Mouse (Mus musculus) frontal cortex, postnatal 10 days (tissue): ENCODE measurements at regions not wholly inside any gene's neighbourhood (a gene's known extent, or its start where the extent isn't known, plus 50 kb on each side); places are given as distances from the start of the nearest gene placed in this dataset.

Experiments
- DNase-seq, 2 experiments: peaks; one replicate each; pipeline ENCODE4 v3.0.0; 2022; ENCODE audit warnings: low spot score in 2 of 2, mixed read lengths in 1 of 2

DNA sequence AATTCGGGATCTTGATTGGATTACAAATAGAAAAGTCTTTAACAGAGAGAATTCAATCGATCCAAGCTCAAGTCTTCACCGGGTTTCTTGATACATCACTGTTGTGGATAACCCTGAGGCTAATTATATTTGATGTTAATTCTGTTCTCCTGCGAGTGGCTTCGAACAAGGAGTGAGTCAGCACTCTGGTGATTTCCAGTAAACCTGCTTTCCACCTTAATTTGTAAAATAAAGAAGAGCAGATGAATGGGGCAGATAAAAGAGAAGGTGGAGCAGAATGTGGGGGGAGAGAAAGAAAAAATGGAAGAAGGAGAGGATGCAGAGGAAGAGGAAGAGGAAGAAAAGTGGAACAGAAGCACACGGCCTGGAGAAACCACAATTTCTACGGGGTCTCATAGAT lies 137.5 kb upstream of the Tll1 start:
- DNase-seq, result no peak

DNA sequence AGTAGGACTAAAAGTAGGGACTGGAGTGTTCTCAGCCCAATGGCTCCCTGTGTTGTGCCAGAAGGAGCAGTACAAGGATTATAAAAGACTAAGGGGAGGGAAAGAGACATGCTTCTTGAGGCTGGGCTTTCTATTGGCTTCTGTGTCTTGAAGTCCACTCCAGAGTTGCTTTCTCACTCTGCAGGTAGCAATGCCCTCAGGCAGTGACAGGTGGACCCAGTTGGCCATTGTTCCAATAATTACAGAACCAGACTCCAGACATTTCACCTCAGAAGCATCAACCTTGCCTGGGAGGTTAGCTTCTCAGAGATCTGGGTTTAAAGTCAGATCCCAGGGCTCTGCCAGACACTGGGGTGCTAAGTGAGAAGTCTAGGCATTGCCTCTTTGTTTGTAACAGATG lies 136.3 kb upstream of the Tll1 start:
- DNase-seq, result no peak

DNA sequence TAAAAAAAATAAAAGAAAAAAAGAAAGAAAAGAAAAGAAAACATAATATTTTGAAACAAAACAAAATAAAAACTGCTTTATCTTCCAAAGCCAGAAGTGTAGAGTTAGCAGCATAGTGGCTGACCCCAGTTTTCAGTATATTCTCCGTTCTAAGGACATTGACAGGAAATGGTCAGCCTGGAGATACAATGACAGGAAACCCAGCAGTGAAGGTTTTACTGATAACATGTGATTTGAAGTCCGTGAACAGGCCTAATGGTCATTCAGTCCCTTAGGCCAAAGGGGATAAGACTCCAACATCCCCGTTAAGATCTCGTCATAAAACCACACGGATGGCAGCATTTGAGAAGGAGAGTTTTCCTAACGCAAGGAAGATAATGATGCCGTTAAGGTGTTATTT lies 131.3 kb upstream of the Tll1 start:
- DNase-seq, result no peak

DNA sequence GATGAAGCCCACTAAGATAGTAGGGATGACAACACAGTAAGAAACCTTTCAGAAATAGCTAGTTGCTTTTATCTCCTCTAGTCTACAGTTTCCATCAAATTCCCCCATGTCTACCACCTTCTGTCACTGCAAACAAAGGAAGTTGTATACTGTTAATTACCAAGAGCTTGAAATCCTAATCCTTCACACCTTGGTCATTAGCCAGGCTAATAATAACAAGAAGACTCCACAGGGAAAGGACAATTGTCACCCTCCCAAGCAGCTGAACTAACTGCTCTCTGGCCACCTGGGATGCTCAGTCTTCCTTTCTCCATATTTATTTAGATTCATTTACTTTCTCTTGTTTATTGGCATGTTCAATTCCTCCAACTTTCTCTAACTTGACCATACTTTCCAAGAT lies 130.5 kb upstream of the Tll1 start:
- DNase-seq, result no peak

DNA sequence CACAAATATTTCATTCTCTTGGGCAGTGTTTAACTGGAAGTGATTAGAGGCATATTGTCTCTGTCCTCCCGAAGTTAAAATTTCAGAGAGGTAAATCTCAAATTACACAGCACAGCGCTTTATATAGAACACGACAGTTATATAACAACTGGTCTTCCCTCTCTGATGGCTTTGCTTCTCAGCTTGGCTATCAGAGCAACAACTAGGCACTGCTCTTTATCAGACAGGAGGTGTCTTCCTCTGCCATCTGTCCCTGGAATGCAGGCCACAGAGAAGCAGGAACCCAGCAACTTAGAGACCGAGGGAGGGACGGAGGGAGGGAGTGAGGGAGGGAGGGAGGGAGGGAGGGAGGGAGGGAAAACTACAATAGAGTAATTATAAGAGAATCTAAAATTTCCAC lies 129.4 kb upstream of the Tll1 start:
- no peak for DNase-seq

DNA sequence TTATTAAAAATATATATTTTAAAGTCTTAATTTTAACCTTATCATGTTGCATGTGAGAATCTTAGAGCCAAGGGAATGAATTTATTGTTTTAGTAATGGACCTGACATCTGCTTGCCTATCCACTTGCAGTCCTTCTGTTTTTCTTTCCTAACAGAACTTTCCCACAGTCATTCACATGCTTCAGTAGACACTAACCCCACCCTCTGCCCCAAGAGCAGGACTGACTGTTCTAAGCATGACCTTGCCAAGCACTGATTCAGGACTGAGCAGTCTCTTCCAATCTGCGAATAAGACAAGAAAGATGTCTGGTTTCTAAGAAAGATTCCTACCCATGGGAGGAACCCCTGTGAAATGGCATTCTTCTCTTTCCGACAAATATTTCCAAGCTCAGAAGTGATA lies 117.9 kb upstream of the Tll1 start:
- no peak for DNase-seq

DNA sequence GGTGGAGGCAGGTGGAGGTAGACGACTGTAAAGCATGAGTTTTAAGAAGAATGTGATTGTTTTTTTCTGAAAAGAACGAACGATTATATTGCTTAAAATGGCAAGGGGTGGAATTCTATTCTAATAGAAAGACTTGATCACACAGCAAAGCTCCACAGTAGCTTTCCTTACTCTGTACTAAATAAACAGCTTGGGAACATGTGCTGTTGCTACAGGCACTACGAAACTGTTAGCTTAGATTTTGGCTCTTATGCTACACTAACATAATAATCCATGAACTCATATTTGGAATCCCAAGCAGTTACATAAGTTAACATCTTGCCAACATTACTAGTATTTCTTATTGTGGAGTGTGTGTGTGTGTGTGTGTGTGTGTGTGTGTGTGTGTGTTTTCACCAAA lies 114.3 kb upstream of the Tll1 start:
- DNase-seq, result no peak

DNA sequence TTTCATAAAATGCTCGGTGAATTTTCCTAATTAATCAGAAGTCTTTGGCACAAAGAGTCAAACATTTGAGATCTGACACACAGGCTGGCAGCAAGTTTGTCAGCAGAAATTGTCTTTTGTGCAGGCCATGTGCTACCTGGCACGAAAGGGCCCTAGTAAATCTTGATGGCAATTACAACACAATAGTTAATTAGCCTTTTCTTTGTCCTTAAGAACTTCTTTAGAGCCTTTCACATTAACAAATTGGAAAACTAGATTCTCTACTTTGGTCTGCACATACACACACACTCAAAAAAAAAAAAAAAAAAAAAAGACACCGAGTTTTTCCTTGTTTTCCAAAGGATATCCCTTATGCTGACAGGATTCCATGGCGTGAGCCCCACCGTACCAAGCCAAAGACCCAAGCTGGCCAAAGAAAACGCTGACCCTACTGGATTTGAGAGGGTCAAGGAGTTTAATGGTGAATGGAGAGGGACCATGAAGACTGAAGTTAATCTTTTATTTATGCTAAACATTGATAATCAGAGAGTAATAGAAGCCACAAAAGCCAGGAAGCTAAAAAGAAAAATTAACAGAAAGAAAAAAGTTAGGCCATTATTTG lies 113.2 kb upstream of the Tll1 start:
- DNase-seq, result no peak

DNA sequence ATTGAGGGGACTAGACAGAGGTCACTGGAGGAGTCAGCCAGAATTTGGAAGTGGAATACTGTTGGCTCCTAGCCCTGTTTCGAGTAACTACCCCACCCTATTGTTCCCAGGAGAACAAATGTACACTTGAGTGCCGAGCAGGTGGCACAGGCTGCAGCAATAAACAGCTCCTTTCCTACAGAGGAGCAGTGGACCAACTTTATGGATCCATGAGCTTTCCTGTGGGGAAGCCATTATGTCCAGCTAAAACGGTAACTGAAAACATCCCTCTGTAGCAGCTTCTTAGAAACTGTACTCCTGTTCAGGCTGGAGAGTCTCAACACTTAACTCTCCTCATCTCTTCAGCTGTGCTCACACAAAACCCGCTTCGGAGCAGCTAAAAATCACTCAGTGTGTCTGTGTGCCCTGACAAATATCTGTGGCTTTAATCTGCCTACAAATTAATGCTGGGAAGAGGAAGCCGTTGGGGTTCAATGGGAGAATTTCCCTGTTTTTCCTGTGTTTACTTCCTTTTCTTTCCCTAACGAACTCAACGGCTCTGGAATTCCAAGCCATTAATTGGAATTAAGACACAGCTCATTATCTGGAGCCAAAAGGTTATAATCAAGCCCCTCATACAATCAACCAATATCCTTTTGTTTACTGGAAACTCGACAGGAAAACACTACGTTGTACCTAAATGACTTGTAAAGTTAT lies 112.6 kb upstream of the Tll1 start:
- DNase-seq, result no peak

DNA sequence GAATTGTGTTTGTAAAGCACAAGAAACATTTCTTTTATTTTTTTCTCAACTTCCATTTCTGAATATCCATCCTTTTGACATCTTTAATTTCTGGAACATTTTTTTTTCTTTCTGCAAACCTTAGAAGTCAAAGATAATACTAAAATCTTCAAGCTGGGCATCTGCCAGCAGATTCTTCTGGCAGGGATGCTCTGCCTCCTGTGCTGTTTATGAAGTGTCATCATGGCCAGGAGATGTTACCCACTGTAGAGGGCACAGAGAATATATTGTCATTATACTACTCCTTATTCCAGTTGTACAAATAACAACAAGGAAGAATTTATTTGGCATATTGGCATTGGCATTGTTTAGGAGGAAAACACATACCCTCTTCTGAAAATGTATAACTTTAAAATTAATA lies 111.7 kb upstream of the Tll1 start:
- no peak for DNase-seq

DNA sequence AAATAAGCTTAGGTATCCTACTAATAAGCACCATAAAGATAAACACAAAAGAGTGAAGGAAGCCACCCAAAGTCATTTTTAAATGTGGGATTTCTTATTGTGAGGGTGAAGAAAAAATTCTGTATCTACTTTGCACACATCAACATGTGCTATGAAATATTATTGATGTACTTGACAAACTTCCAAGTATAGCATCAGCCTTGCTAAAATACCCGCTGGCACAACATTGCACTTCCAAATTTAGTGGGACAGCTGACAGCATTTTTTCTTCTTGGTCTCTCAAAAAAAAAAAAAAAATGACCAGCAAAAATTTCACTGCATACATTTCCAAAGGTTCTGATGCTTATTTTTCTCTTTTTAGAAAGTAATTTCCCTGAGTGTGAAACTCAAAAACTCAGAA lies 101.9 kb upstream of the Tll1 start:
- no peak for DNase-seq

DNA sequence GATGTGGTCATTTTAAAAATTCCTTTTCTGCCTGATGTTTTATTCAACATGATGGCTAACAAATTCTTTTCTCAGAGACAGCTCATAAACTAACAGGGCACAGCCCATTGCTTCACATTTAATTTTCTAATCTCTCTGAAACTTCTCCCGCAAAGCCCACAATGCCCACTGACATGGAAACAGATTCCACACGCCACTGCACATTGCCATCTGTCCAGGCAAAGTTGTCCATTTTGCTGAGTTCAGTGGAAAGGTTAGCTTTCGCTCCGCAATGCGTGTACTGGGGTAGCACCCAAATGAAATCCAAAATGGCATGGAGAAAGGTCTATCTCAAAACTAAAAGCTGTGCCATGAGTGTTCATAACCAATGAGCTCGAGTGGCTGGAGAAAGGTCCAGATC lies 76.7 kb upstream of the Tll1 start:
- no peak for DNase-seq

DNA sequence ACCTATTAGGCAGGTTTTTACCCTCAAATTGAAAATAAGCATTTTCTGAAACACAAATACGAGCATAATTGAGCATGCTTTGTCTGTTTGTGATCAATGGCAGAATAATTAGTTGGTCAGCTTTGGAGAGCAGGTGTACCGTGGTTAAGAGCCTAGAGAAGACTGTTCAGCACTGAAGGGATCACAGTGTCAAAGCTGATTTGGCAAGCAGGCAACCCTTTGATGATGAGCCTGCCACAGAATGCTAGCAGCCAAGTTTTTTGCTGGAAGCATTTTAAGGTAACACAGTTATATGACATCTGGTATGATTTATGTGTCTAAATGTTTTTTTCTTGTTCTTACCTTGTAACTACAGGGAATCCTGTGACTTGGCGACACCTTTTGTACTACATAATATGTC lies 75.5 kb upstream of the Tll1 start:
- DNase-seq, result no peak

DNA sequence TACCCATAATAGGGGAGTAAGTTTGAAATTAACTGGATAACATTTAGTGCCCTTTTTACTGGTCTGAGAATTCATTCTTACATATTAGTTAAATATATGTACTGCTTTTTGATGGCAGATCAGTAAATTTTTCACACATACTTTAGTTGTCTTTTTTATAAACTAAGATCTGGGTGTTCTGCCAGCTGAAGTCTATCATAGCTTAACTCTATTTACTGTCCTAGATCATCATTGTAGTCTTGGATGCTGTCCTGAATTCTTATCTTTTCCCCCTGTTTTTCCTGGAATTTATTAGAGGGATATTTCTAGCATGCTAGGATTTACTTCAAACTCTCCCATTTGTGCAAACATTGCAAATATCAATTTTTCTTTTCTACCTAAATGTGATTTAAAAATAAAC lies 74.3 kb upstream of the Tll1 start:
- no peak for DNase-seq

DNA sequence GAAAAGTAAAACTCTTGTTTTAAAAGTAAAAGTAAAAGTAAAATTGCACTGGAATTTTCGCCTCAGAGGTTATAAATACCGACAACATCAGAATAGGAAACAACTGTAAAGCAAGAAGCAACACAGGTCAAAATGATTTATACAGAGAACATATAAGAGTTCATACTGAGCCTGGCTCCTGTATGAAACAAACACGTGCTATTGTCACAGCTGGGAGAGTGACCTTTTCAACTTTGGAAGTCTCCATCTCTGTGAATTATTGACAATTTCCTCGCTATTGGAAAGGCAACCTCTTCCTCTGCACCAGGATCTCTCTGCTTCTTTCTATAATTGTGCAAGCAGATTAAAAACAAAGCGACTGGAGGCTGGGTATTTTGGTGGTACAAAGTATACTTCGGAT lies 70.0 kb upstream of the Tll1 start:
- DNase-seq, result no peak

DNA sequence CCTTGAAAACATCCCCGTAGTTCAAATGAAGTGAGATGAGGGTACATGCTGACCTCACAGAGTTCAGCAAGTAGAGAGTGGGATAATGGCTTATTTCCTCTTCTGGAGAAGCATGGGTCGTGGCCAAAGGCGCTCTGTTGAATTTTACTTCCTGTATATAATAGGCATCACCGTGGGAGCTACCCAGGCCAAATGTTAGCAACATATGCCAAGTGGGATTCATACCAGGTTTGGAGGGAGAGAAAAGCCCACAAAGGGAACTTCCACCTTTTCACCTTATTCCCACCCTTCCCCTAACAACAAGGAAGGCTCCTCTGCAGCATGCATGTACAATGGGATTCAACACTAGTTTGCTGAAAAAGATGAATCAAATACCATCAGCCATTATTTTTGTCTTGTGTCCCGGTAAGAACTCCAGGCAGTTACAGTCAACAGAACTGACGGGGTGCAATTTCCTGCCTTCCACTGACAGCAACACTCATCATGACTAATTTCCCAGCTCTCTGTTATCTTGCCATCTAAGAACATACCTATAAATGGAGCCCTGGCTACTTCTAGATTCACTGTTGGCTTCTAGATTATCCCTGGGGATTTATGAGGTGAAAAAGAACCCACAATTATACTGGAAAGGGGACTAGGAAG lies 59.4 kb upstream of the Tll1 start:
- no peak for DNase-seq
